Mouse (Mus musculus) liver, adult 2 months (tissue): ENCODE data around the gene Napa.

Experiments
- CTCF ChIP-seq: fragments of 200-500 bp; IDR thresholded peaks from 2 replicates; pipeline ENCODE4 v1.5.1; 2011; ENCODE audit warnings: low read depth, low read length, control low read depth
- POLR2A ChIP-seq: fragments of 200-500 bp; IDR thresholded peaks from 2 replicates; pipeline ENCODE4 v1.6.1; 2011; ENCODE audit warnings: low read length, control low read depth; ENCODE audit not compliant: insufficient read depth; ENCODE audit errors: extremely low read depth

DNA sequence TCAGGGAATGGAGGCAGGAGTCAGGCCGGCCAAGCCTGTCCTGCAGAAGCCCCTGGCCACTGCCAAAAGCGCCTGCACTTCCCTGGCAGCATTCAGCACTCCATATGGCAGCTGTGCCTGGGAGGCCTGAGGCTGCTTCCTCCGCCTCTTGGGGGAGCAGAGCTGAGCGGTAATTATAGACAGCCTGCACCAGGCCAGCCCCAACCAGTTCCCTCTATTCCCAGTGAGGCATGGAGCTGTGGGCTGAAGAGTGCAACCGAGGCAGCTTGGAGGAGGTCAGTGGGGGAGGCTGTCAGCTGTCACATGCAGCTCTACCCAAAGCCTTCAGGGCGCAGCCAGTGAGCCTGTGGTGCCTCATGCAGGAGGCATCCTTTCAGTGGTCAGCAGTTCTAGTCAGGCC lies 5.5 kb downstream of the Napa start:
- TF ChIP-seq POLR2A (no peak), CTCF (no peak)
